Mouse (Mus musculus): Measurements from ENCODE around the gene Trpv2. TPM values are rescaled to one million over a fixed set of nuclear protein-coding genes. Genes with fewer than 3 reads are reported as not detected.

Gene Trpv2
- polyA plus RNA-seq, 1 experiment from 2014 or later = 6.0 TPM

- no peak overlapping the region for H3K9ac ChIP-seq (ENCODE audit: low read depth, low read length)
- no peak overlapping the region for H3K27ac ChIP-seq (ENCODE audit: low read depth, low read length)
- no peaks in the 10 kb centered on the region for H3K27me3 ChIP-seq (replicated peaks; ENCODE audit: control insufficient read depth, insufficient read depth, low read length)
- H3K36me3 ChIP-seq (ENCODE audit: control insufficient read depth, insufficient read depth) = peaks cover 6% of the 10 kb centered on the region; the same call in 1 of the 2 replicates
- no peaks in the 10 kb centered on the region for H3K9me3 ChIP-seq (ENCODE audit: control insufficient read depth)
- no peak overlapping the region for H3K4me3 ChIP-seq (ENCODE audit: low read depth, low read length)
- no peak for ATAC-seq
- no peak for TF ChIP-seq CTCF (IDR thresholded peaks at IDR 0.05; ENCODE audit: low read depth)
- 88% methylated on average over 7 of the region's 7 CpGs for WGBS
- no peak overlapping the region for H3K4me2 ChIP-seq (replicated peaks; ENCODE audit: low read depth)
- 0 out of 2 replicates have a peak, but pooled peaks cover 4% of the 10 kb centered on the region for H3K4me1 ChIP-seq (replicated peaks; ENCODE audit: control insufficient read depth, insufficient read depth, low read length)
Measured at GRCm38 (mm10) chr11:62540167-62540566, 34.1 kb upstream of the Trpv2 start.

GRCm38 (mm10) chr11:62540969-62541368, 33.3 kb upstream of the Trpv2 start:
- H3K9ac ChIP-seq (ENCODE audit: low read depth, low read length) = no peak overlapping the region
- H3K4me1 ChIP-seq (replicated peaks; ENCODE audit: control insufficient read depth, insufficient read depth, low read length) = 0 out of 2 replicates have a peak, but pooled peaks cover 4% of the 10 kb centered on the region
- no peak overlapping the region for H3K27ac ChIP-seq (ENCODE audit: low read depth, low read length)
- no peaks in the 10 kb centered on the region for H3K36me3 ChIP-seq (ENCODE audit: control insufficient read depth, insufficient read depth)
- no peaks in the 10 kb centered on the region for H3K9me3 ChIP-seq (ENCODE audit: control insufficient read depth)
- no peak overlapping the region for H3K4me2 ChIP-seq (replicated peaks; ENCODE audit: low read depth)
- TF ChIP-seq CTCF (IDR thresholded peaks at IDR 0.05; ENCODE audit: low read depth) = no peak
- WGBS = 58% methylated on average over 2 of the region's 2 CpGs
- H3K27me3 ChIP-seq (replicated peaks; ENCODE audit: control insufficient read depth, insufficient read depth, low read length) = no peaks in the 10 kb centered on the region
- no peak for ATAC-seq
- no peak overlapping the region for H3K4me3 ChIP-seq (ENCODE audit: low read depth, low read length)

DNA sequence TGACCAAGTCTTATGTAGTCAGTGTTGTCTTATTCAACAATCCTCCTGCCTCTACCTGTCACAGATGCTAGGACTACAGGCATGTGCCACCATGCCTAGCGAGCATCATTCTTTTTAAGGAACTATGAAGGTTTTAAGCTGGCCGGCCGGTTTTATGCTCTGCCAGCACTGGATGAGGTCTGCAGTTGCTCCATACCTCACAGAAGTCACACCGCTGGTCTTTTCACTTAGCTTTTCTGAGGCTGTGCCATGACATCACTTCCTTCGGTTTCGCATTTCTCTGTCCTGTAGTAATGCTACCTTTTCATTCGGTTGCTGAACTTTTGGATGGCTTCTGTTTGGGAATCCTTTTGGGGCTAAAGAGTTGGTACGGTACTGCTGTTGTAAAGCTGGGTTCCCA, 32.7 kb upstream of the Trpv2 start:
- H3K27me3 ChIP-seq (replicated peaks; ENCODE audit: control insufficient read depth, insufficient read depth, low read length) = no peaks in the 10 kb centered on the region
- H3K27ac ChIP-seq (ENCODE audit: low read depth, low read length) = no peak overlapping the region
- H3K4me3 ChIP-seq (ENCODE audit: low read depth, low read length) = no peak overlapping the region
- 0 out of 2 replicates have a peak, but pooled peaks cover 4% of the 10 kb centered on the region for H3K4me1 ChIP-seq (replicated peaks; ENCODE audit: control insufficient read depth, insufficient read depth, low read length)
- H3K36me3 ChIP-seq (ENCODE audit: control insufficient read depth, insufficient read depth) = no peaks in the 10 kb centered on the region
- no peak overlapping the region for H3K4me2 ChIP-seq (replicated peaks; ENCODE audit: low read depth)
- TF ChIP-seq CTCF (IDR thresholded peaks at IDR 0.05; ENCODE audit: low read depth) = no peak
- H3K9ac ChIP-seq (ENCODE audit: low read depth, low read length) = no peak overlapping the region
- no peaks in the 10 kb centered on the region for H3K9me3 ChIP-seq (ENCODE audit: control insufficient read depth)
- ATAC-seq = no peak
- WGBS = 79% methylated on average over 8 of the region's 8 CpGs

- Histone ChIP-seq H3K27ac (ENCODE audit: low read depth, low read length) (no peak overlapping the region), H3K4me1 (replicated peaks; ENCODE audit: control insufficient read depth, insufficient read depth, low read length) (0 out of 2 replicates have a peak, but pooled peaks cover 4% of the 10 kb centered on the region), H3K4me3 (ENCODE audit: low read depth, low read length) (no peak overlapping the region), H3K36me3 (ENCODE audit: control insufficient read depth, insufficient read depth) (no peaks in the 10 kb centered on the region), H3K27me3 (replicated peaks; ENCODE audit: control insufficient read depth, insufficient read depth, low read length) (no peaks in the 10 kb centered on the region), H3K9ac (ENCODE audit: low read depth, low read length) (no peak overlapping the region), H3K4me2 (replicated peaks; ENCODE audit: low read depth) (no peak overlapping the region), H3K9me3 (ENCODE audit: control insufficient read depth) (no peaks in the 10 kb centered on the region)
- ATAC-seq = no peak
- 90% methylated on average over 3 of the region's 3 CpGs for WGBS
- no peak for TF ChIP-seq CTCF (IDR thresholded peaks at IDR 0.05; ENCODE audit: low read depth)
Measured at GRCm38 (mm10) chr11:62543991-62544390, 30.3 kb upstream of the Trpv2 start.

DNA sequence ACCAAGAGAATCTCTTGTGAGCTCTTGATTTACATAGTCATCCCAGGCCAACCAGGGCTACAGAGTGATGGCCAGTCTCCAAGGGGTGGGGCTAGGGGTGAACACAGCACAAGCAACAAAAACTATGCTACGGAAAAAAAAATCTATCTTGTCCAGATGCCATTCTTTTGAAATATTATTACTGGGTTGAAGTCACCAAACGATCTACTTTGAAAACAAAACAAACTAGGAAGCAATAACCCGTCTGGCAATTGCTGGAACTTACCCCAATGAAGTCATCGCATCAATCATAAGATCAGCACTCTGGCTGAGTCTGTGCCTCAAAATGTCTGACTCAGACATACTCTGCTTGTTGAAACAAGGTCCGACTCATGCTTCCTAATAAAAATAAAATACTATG, 24.5 kb upstream of the Trpv2 start:
- peak overlapping the region; percentile 99 for H3K27ac ChIP-seq (ENCODE audit: low read depth, low read length)
- peak overlapping the region; percentile 88 for H3K4me3 ChIP-seq (ENCODE audit: low read depth, low read length)
- no peak for TF ChIP-seq CTCF (IDR thresholded peaks at IDR 0.05; ENCODE audit: low read depth)
- peak overlapping the region; percentile 86 for H3K4me2 ChIP-seq (replicated peaks; ENCODE audit: low read depth)
- peaks cover 10% of the 10 kb centered on the region; the same call in 1 of the 2 replicates for H3K36me3 ChIP-seq (ENCODE audit: control insufficient read depth, insufficient read depth)
- no peaks in the 10 kb centered on the region for H3K9me3 ChIP-seq (ENCODE audit: control insufficient read depth)
- no peaks in the 10 kb centered on the region for H3K27me3 ChIP-seq (replicated peaks; ENCODE audit: control insufficient read depth, insufficient read depth, low read length)
- ATAC-seq = peak; percentile 59
- WGBS = 2% methylated on average over 5 of the region's 5 CpGs
- no peaks in the 10 kb centered on the region for H3K4me1 ChIP-seq (replicated peaks; ENCODE audit: control insufficient read depth, insufficient read depth, low read length)
- H3K9ac ChIP-seq (ENCODE audit: low read depth, low read length) = peak overlapping the region; percentile 83

- Histone ChIP-seq H3K4me1 (replicated peaks; ENCODE audit: control insufficient read depth, insufficient read depth, low read length) (no peaks in the 10 kb centered on the region), H3K27me3 (replicated peaks; ENCODE audit: control insufficient read depth, insufficient read depth, low read length) (no peaks in the 10 kb centered on the region), H3K4me2 (replicated peaks; ENCODE audit: low read depth) (peak overlapping the region; percentile 86), H3K9ac (ENCODE audit: low read depth, low read length) (peak overlapping the region; percentile 83), H3K9me3 (ENCODE audit: control insufficient read depth) (no peaks in the 10 kb centered on the region), H3K4me3 (ENCODE audit: low read depth, low read length) (peak overlapping the region; percentile 88), H3K36me3 (ENCODE audit: control insufficient read depth, insufficient read depth) (peaks cover 10% of the 10 kb centered on the region; the same call in 1 of the 2 replicates), H3K27ac (ENCODE audit: low read depth, low read length) (peak overlapping the region; percentile 99)
- peak; percentile 60 for ATAC-seq
- TF ChIP-seq CTCF (IDR thresholded peaks at IDR 0.05; ENCODE audit: low read depth) = no peak
- under 1% methylated on average over 11 of the region's 11 CpGs for WGBS
Measured at GRCm38 (mm10) chr11:62550227-62550685, 24.0 kb upstream of the Trpv2 start.

Data from intestine, postnatal 0 days (tissue).